Mouse (Mus musculus) heart, postnatal 0 days (tissue): ENCODE data around the gene Ptpn1.
A peak's percentile ranks its signal among the peaks of the same experiment; 100 is the strongest.

Experiments used
- CTCF ChIP-seq: IDR thresholded peaks from 2 replicates; pipeline ENCODE4 v1.5.1; 2016; ENCODE audit warnings: antibody characterized with exemption, control low read depth, low read depth
- EP300 ChIP-seq: IDR thresholded peaks from 2 replicates; pipeline ENCODE4 v1.6.1; 2016; ENCODE audit warnings: antibody characterized with exemption, low read depth

GRCm38 (mm10) chr2:168009936-168010668 lies 78.2 kb downstream of the Ptpn1 start, which contains the start of gene Ripor3:
- TF ChIP-seq CTCF (peak; percentile 75), EP300 (no peak)
